Mouse (Mus musculus) large intestine, adult 2 months (tissue): Measurements from ENCODE around the gene Aars2. TPM values are rescaled to one million over a fixed set of nuclear protein-coding genes. Genes with fewer than 3 reads are reported as not detected.

Source experiments
- polyA plus RNA-seq: library from polyadenylated mRNA; depleted of rRNA; stranded (reverse); fragments of >200 nt; gene quantifications from 2 replicates; pipeline ENCODE4 v1.2.3, GENCODE M21; 2012; rRNA removed

Aars2 gene
- polyA plus RNA-seq, 1 experiment, result 9.8 TPM

Other genes with a start within 250 kb of the Aars2 start
- 10.5 and 10.9 TPM in 2 replicates for gene Cdc5l, start 73.1 kb upstream of the Aars2 start, polyA plus RNA-seq
- gene Spats1, start 31.4 kb upstream of the Aars2 start, polyA plus RNA-seq, result not detected in 2 replicates
- gene Tcte1, start 16.6 kb downstream of the Aars2 start, polyA plus RNA-seq, result 0.04 TPM in 1 of 2 replicates, not detected in the other
- gene Tmem151b, start 42.8 kb downstream of the Aars2 start, polyA plus RNA-seq, result 0.66 and 0.73 TPM in 2 replicates
- gene Nfkbie, start 48.9 kb downstream of the Aars2 start, polyA plus RNA-seq, result 5.9 and 6.8 TPM in 2 replicates
- gene Slc35b2, start 57.0 kb downstream of the Aars2 start, polyA plus RNA-seq, result 78.2 and 107 TPM in 2 replicates
- gene Hsp90ab1, start 66.4 kb downstream of the Aars2 start, polyA plus RNA-seq, result 365 and 417 TPM in 2 replicates
- 52.9 and 56.9 TPM in 2 replicates for gene Slc29a1, start 92.8 kb downstream of the Aars2 start, polyA plus RNA-seq
- gene Mymx, start 95.3 kb downstream of the Aars2 start, polyA plus RNA-seq, result 0.63 and 2.0 TPM in 2 replicates
- gene Capn11, start 152.5 kb downstream of the Aars2 start, polyA plus RNA-seq, result 0.05 and 0.15 TPM in 2 replicates
- gene Mrpl14, start 179.5 kb downstream of the Aars2 start, polyA plus RNA-seq, result 112 and 134 TPM in 2 replicates
- 44.7 and 62.4 TPM in 2 replicates for gene Tmem63b, start 180.1 kb downstream of the Aars2 start, polyA plus RNA-seq
- gene 1600014C23Rik, start 227.0 kb downstream of the Aars2 start, polyA plus RNA-seq, result not detected in 2 replicates